Mouse (Mus musculus): ENCODE results near the gene 2810408A11Rik. TPM values are rescaled to one million over a fixed set of nuclear protein-coding genes. Genes with fewer than 3 reads are reported as not detected.
A peak's percentile ranks its signal among the peaks of the same experiment; 100 is the strongest.

The 2810408A11Rik gene
- polyA plus RNA-seq, 1 experiment from 2014 or later: 10.7 TPM

DNA sequence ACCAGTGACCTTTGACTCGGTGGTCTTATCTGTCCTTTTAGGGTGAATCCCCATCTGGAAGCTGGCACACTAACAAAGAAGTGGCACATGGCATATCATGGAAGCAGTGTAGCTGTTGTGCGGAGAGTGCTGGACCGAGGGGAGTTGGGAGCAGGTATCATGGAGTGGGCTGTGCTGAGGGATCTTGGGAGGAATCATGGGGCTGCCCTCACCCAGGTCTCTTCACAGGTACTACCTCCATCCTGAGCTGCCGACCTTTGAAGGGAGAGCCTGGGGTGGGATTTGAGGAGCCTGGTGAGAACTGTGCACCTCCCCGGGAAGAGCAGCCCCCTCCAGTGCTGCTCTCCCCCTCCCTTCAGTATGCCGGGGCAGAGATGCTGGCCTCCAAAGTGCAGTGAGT, 10.9 kb upstream of the 2810408A11Rik start:
- Histone ChIP-seq H3K27me3 (replicated peaks; ENCODE audit: control insufficient read depth, insufficient read depth, low read length) (no peaks in the 10 kb centered on the region), H3K4me2 (ENCODE audit: low read length) (no peak overlapping the region), H3K4me1 (replicated peaks; ENCODE audit: control insufficient read depth, insufficient read depth, low read length) (peaks cover 8% of the 10 kb centered on the region), H3K36me3 (ENCODE audit: control insufficient read depth, insufficient read depth, low read length) (peaks cover 88% of the 10 kb centered on the region), H3K9me3 (ENCODE audit: control insufficient read depth, low read length) (no peaks in the 10 kb centered on the region), H3K4me3 (ENCODE audit: low read depth, low read length) (no peak overlapping the region), H3K9ac (ENCODE audit: low read length) (no peak overlapping the region), H3K27ac (ENCODE audit: low read depth) (no peak overlapping the region)
- DNase-seq (ENCODE audit: low spot score) (no peak), ATAC-seq (replicated peaks; ENCODE audit: low FRiP score, low TSS enrichment, low read depth) (no peak)
- 90% methylated on average over 6 of the region's 6 CpGs for WGBS

DNA sequence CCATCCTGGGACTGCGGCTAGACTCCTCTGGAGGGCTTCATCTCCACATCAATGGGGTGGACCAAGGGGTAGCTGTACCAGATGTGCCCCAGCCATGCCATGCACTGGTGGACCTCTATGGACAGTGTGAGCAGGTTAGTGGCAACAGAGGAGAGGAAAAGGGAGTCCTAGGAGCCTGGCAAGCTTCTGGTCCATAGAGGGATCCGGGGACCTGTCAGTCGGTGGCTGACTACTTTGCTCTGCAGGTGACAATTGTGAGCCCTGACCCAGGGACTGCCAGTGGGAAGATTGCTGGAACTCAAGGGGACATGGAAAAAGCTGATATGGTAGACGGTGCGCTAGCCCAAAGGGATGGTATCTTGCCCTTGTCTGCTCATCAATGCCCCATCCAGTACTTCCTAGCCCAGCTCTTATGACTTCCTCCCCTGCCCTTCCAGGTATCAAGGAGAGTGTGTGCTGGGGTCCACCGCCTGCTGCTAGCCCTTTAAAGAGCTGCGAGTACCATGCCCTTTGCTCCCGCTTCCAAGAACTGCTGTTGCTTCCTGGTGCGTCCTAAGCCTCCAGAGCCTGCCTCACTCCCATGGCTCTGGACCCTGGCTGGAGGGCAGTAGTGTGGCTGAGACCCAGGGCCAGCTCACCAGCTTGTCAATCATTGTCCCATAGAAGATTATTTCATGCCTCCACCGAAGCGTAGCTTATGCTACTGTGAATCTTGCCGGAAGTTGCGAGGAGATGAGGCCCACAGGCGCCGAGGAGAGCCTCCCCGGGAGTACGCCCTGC, 10.2 kb upstream of the 2810408A11Rik start:
- H3K9ac ChIP-seq (ENCODE audit: low read length): no peak overlapping the region
- H3K4me1 ChIP-seq (replicated peaks; ENCODE audit: control insufficient read depth, insufficient read depth, low read length): peaks cover 8% of the 10 kb centered on the region
- no peak overlapping the region for H3K4me3 ChIP-seq (ENCODE audit: low read depth, low read length)
- 90% methylated on average over 17 of the region's 17 CpGs for WGBS
- ATAC-seq (replicated peaks; ENCODE audit: low FRiP score, low TSS enrichment, low read depth) (no peak), DNase-seq (ENCODE audit: low spot score) (no peak)
- peaks cover 88% of the 10 kb centered on the region for H3K36me3 ChIP-seq (ENCODE audit: control insufficient read depth, insufficient read depth, low read length)
- H3K27ac ChIP-seq (ENCODE audit: low read depth): no peak overlapping the region
- no peaks in the 10 kb centered on the region for H3K9me3 ChIP-seq (ENCODE audit: control insufficient read depth, low read length)
- H3K27me3 ChIP-seq (replicated peaks; ENCODE audit: control insufficient read depth, insufficient read depth, low read length): no peaks in the 10 kb centered on the region
- no peak overlapping the region for H3K4me2 ChIP-seq (ENCODE audit: low read length)

- ATAC-seq (replicated peaks; ENCODE audit: low FRiP score, low TSS enrichment, low read depth) (no peak), DNase-seq (ENCODE audit: low spot score) (no peak)
- no peaks in the 10 kb centered on the region for H3K27me3 ChIP-seq (replicated peaks; ENCODE audit: control insufficient read depth, insufficient read depth, low read length)
- H3K9ac ChIP-seq (ENCODE audit: low read length): no peak overlapping the region
- 94% methylated on average over 8 of the region's 8 CpGs for whole genome bisulfite sequencing
- no peak overlapping the region for H3K27ac ChIP-seq (ENCODE audit: low read depth)
- peaks cover 88% of the 10 kb centered on the region for H3K36me3 ChIP-seq (ENCODE audit: control insufficient read depth, insufficient read depth, low read length)
- H3K9me3 ChIP-seq (ENCODE audit: control insufficient read depth, low read length): no peaks in the 10 kb centered on the region
- H3K4me2 ChIP-seq (ENCODE audit: low read length): no peak overlapping the region
- H3K4me3 ChIP-seq (ENCODE audit: low read depth, low read length): no peak overlapping the region
- peaks cover 7% of the 10 kb centered on the region for H3K4me1 ChIP-seq (replicated peaks; ENCODE audit: control insufficient read depth, insufficient read depth, low read length)
Measured at GRCm38 (mm10) chr11:69910177-69910576, 9.4 kb upstream of the 2810408A11Rik start.

DNA sequence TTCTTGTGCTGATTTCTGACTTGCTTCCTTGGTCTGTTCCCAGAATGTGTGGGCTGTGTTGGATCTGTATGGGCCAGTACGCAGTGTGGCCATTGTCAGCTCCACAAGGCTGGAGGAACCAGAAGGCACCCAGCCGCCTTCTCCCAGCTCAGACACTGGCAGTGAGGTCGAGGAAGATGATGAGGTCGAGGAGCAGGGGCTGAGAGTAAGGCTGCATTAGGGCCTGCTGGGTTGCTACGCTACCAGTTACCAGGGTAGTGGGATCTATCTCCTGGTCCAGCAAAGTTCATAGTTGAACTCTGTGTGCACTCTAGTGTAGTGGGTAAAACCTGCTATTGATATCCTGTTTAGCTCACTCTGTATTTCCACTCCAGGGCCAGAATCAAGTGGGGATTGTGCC, 8.4 kb upstream of the 2810408A11Rik start:
- H3K9me3 ChIP-seq (ENCODE audit: control insufficient read depth, low read length): no peaks in the 10 kb centered on the region
- H3K27me3 ChIP-seq (replicated peaks; ENCODE audit: control insufficient read depth, insufficient read depth, low read length): no peaks in the 10 kb centered on the region
- H3K27ac ChIP-seq (ENCODE audit: low read depth): no peak overlapping the region
- H3K4me3 ChIP-seq (ENCODE audit: low read depth, low read length): no peak overlapping the region
- H3K4me1 ChIP-seq (replicated peaks; ENCODE audit: control insufficient read depth, insufficient read depth, low read length): no peaks in the 10 kb centered on the region
- 86% methylated on average over 5 of the region's 5 CpGs for WGBS
- DNase-seq (ENCODE audit: low spot score) (no peak), ATAC-seq (replicated peaks; ENCODE audit: low FRiP score, low TSS enrichment, low read depth) (no peak)
- H3K36me3 ChIP-seq (ENCODE audit: control insufficient read depth, insufficient read depth, low read length): peaks cover 93% of the 10 kb centered on the region
- H3K4me2 ChIP-seq (ENCODE audit: low read length): no peak overlapping the region
- H3K9ac ChIP-seq (ENCODE audit: low read length): no peak overlapping the region

- Histone ChIP-seq H3K4me2 (ENCODE audit: low read length) (no peak overlapping the region), H3K36me3 (ENCODE audit: control insufficient read depth, insufficient read depth, low read length) (peaks cover 98% of the 10 kb centered on the region), H3K9me3 (ENCODE audit: control insufficient read depth, low read length) (no peaks in the 10 kb centered on the region), H3K4me3 (ENCODE audit: low read depth, low read length) (no peak overlapping the region), H3K27ac (ENCODE audit: low read depth) (no peak overlapping the region), H3K27me3 (replicated peaks; ENCODE audit: control insufficient read depth, insufficient read depth, low read length) (no peaks in the 10 kb centered on the region), H3K9ac (ENCODE audit: low read length) (no peak overlapping the region), H3K4me1 (replicated peaks; ENCODE audit: control insufficient read depth, insufficient read depth, low read length) (no peaks in the 10 kb centered on the region)
- WGBS: 95% methylated on average over 11 of the region's 11 CpGs
- no peak for ATAC-seq (replicated peaks; ENCODE audit: low FRiP score, low TSS enrichment, low read depth)
- DNase-seq (ENCODE audit: low spot score): no peak
Measured at GRCm38 (mm10) chr11:69908645-69909044, 7.9 kb upstream of the 2810408A11Rik start.

- H3K9ac ChIP-seq (ENCODE audit: low read length): no peak overlapping the region
- no peaks in the 10 kb centered on the region for H3K9me3 ChIP-seq (ENCODE audit: control insufficient read depth, low read length)
- H3K4me2 ChIP-seq (ENCODE audit: low read length): no peak overlapping the region
- H3K27ac ChIP-seq (ENCODE audit: low read depth): no peak overlapping the region
- ATAC-seq (replicated peaks; ENCODE audit: low FRiP score, low TSS enrichment, low read depth): no peak
- DNase-seq (ENCODE audit: low spot score): no peak
- peaks cover 62% of the 10 kb centered on the region for H3K36me3 ChIP-seq (ENCODE audit: control insufficient read depth, insufficient read depth, low read length)
- peaks cover 19% of the 10 kb centered on the region for H3K4me1 ChIP-seq (replicated peaks; ENCODE audit: control insufficient read depth, insufficient read depth, low read length)
- H3K4me3 ChIP-seq (ENCODE audit: low read depth, low read length): no peak overlapping the region
- no peaks in the 10 kb centered on the region for H3K27me3 ChIP-seq (replicated peaks; ENCODE audit: control insufficient read depth, insufficient read depth, low read length)
- 96% methylated on average over 9 of the region's 9 CpGs for WGBS
Measured at GRCm38 (mm10) chr11:69904311-69904710, 3.5 kb upstream of the 2810408A11Rik start.

GRCm38 (mm10) chr11:69902972-69903371, 2.2 kb upstream of the 2810408A11Rik start:
- Histone ChIP-seq H3K4me2 (ENCODE audit: low read length) (peak overlapping the region; percentile 76), H3K9ac (ENCODE audit: low read length) (peak overlapping the region; percentile 92; the same call in 1 of the 2 replicates), H3K9me3 (ENCODE audit: control insufficient read depth, low read length) (no peaks in the 10 kb centered on the region), H3K27me3 (replicated peaks; ENCODE audit: control insufficient read depth, insufficient read depth, low read length) (no peaks in the 10 kb centered on the region), H3K27ac (ENCODE audit: low read depth) (no peak overlapping the region), H3K36me3 (ENCODE audit: control insufficient read depth, insufficient read depth, low read length) (peaks cover 49% of the 10 kb centered on the region), H3K4me3 (ENCODE audit: low read depth, low read length) (peak overlapping the region; percentile 70), H3K4me1 (replicated peaks; ENCODE audit: control insufficient read depth, insufficient read depth, low read length) (peaks cover 23% of the 10 kb centered on the region)
- ATAC-seq (replicated peaks; ENCODE audit: low FRiP score, low TSS enrichment, low read depth) (no peak), DNase-seq (ENCODE audit: low spot score) (no peak)
- WGBS: 85% methylated on average over 13 of the region's 13 CpGs

- Histone ChIP-seq H3K4me2 (ENCODE audit: low read length) (peak overlapping the region; percentile 76), H3K4me1 (replicated peaks; ENCODE audit: control insufficient read depth, insufficient read depth, low read length) (peaks cover 23% of the 10 kb centered on the region), H3K4me3 (ENCODE audit: low read depth, low read length) (peak overlapping the region; percentile 70), H3K36me3 (ENCODE audit: control insufficient read depth, insufficient read depth, low read length) (peaks cover 39% of the 10 kb centered on the region), H3K9ac (ENCODE audit: low read length) (peak overlapping the region; percentile 92), H3K9me3 (ENCODE audit: control insufficient read depth, low read length) (no peaks in the 10 kb centered on the region), H3K27me3 (replicated peaks; ENCODE audit: control insufficient read depth, insufficient read depth, low read length) (no peaks in the 10 kb centered on the region), H3K27ac (ENCODE audit: low read depth) (peak overlapping the region; percentile 98)
- WGBS: under 1% methylated on average over 39 of the region's 39 CpGs
- DNase-seq (ENCODE audit: low spot score) (no peak), ATAC-seq (replicated peaks; ENCODE audit: low FRiP score, low TSS enrichment, low read depth) (peak; percentile 2; the same call in 1 of the 2 replicates)
Measured at GRCm38 (mm10) chr11:69901993-69902392, 1.2 kb upstream of the 2810408A11Rik start.

DNA sequence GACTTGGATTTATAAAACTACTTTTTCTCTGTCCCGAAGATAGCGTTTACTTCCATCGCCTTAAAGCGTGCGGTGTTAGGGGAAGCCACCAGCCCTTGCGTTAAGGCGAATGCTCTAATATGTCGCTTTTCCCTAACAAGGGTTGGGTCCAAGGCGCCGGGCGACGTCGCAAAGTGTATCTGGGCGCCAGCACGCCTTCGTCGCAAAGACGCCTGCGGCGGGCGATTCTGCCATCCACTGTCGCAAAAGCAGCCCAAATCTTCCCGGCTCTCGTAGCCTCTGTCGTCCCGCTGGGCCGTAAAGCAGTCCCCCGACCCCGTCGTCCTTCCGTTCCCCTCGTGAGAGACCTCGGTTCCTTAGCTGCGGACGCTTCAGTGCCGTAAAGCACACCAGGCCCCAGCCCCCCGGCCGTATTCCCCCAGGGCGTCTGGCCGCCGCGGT, 639 bp upstream of the 2810408A11Rik start:
- H3K27ac ChIP-seq (ENCODE audit: low read depth): peak overlapping the region; percentile 98
- DNase-seq (ENCODE audit: low spot score) (no peak), ATAC-seq (replicated peaks; ENCODE audit: low FRiP score, low TSS enrichment, low read depth) (peak; percentile 85)
- H3K4me3 ChIP-seq (ENCODE audit: low read depth, low read length): peak overlapping the region; percentile 70
- peaks cover 34% of the 10 kb centered on the region for H3K36me3 ChIP-seq (ENCODE audit: control insufficient read depth, insufficient read depth, low read length)
- H3K4me1 ChIP-seq (replicated peaks; ENCODE audit: control insufficient read depth, insufficient read depth, low read length): peaks cover 23% of the 10 kb centered on the region
- peak overlapping the region; percentile 92 for H3K9ac ChIP-seq (ENCODE audit: low read length)
- H3K4me2 ChIP-seq (ENCODE audit: low read length): peak overlapping the region; percentile 76
- WGBS: under 1% methylated on average over 42 of the region's 42 CpGs
- H3K9me3 ChIP-seq (ENCODE audit: control insufficient read depth, low read length): no peaks in the 10 kb centered on the region
- H3K27me3 ChIP-seq (replicated peaks; ENCODE audit: control insufficient read depth, insufficient read depth, low read length): no peaks in the 10 kb centered on the region

Measured in intestine, embryonic 14.5 days (tissue).